In genomic region chr6:115313235-115313738, GRCm38 (mm10) we compare ENCODE assay signal across 9 mouse cellular contexts. TPM values are rescaled to one million over a fixed set of nuclear protein-coding genes. Genes with fewer than 3 reads are reported as not detected.
A peak's percentile ranks its signal among the peaks of the same experiment; 100 is the strongest.
DNase-seq lines count a peak whose midpoint lies in the region; ATAC-seq and TF ChIP-seq lines count a peak whose summit lies in the region.
"Had no signal": no experiment of that assay in that cellular context is flagged by ENCODE, and none has a peak within 500 bp of the region (broad histone marks: within the 10 kb centered on the region; RNA-seq: fewer than 3 reads in every experiment).

No protein-coding gene starts in this region.

- H3K27me3 ChIP-seq in liver, adult 2 months (ENCODE audit: control insufficient read depth, insufficient read depth, low read length), result no peaks in the 10 kb centered on the region
- H3K27me3 ChIP-seq in liver, embryonic 12.5 days (replicated peaks), result no peaks in the 10 kb centered on the region
- H3K27me3 ChIP-seq: embryonic facial prominence, embryonic 15.5 days had no signal

- H3K9me3 ChIP-seq in liver, embryonic 12.5 days (replicated peaks), result no peaks in the 10 kb centered on the region
- H3K9me3 ChIP-seq: embryonic facial prominence, embryonic 15.5 days had no signal

- 27% methylated on average over 9 of the region's 9 CpGs for WGBS in liver, adult 2 months
- WGBS in liver, embryonic 12.5 days (ENCODE audit: insufficient replicate concordance), result 66% methylated on average over 9 of the region's 9 CpGs

- ATAC-seq in liver, embryonic 12.5 days, result no peak
- ATAC-seq in activated CD4-positive, CD25-positive, alpha-beta regulatory T cell, adult 4 months, result no peak
- no peak for ATAC-seq in megakaryocyte progenitor cell, adult 5-6 weeks (replicated peaks; ENCODE audit: poor library complexity)

- TF ChIP-seq CTCF in liver, adult 2 months (IDR thresholded peaks at IDR 0.05; ENCODE audit: low read depth, low read length), result no peak

- no peaks in the 10 kb centered on the region for H3K79me2 ChIP-seq in liver, adult 2 months (ENCODE audit: control insufficient read depth, insufficient read depth, low read length)

- no peak overlapping the region for H3K9ac ChIP-seq in liver, adult 2 months (ENCODE audit: low read depth, low read length)
- H3K9ac ChIP-seq in liver, embryonic 12.5 days, result no peak overlapping the region
- H3K9ac ChIP-seq: embryonic facial prominence, embryonic 15.5 days had no signal

- H3K4me3 ChIP-seq in liver, adult 2 months (ENCODE audit: insufficient read depth, low read depth, low read length), result no peak overlapping the region
- no peak overlapping the region for H3K4me3 ChIP-seq in liver, embryonic 12.5 days
- H3K4me3 ChIP-seq: embryonic facial prominence, embryonic 15.5 days had no signal

- no peak overlapping the region for H3K4me2 ChIP-seq in liver, embryonic 12.5 days

- H3K27ac ChIP-seq in liver, adult 2 months (replicated peaks; ENCODE audit: insufficient read depth, low read depth, low read length), result no peak overlapping the region
- no peak overlapping the region for H3K27ac ChIP-seq in liver, embryonic 12.5 days
- H3K27ac ChIP-seq: embryonic facial prominence, embryonic 15.5 days had no signal

- peaks cover 4% of the 10 kb centered on the region for H3K4me1 ChIP-seq in liver, adult 2 months (ENCODE audit: control insufficient read depth, insufficient read depth, low read length)
- no peaks in the 10 kb centered on the region for H3K4me1 ChIP-seq in liver, embryonic 12.5 days

- H3K36me3 ChIP-seq in liver, adult 2 months (ENCODE audit: control insufficient read depth, insufficient read depth, low read length), result no peaks in the 10 kb centered on the region
- no peaks in the 10 kb centered on the region for H3K36me3 ChIP-seq in liver, embryonic 12.5 days
- H3K36me3 ChIP-seq: embryonic facial prominence, embryonic 15.5 days had no signal

- peak; percentile 67 for DNase-seq in liver, adult 2 months (ENCODE audit: extremely low read depth, low read depth, low spot score)
- DNase-seq in R1 (ENCODE audit: low read depth, low spot score), result peak; percentile 13
- DNase-seq in cerebellum, adult 9-11 months, result peak; percentile 85
- peak; percentile 39 for DNase-seq in lung, postnatal 36 days
- DNase-seq: kidney, postnatal 36 days had no signal

- TF ChIP-seq POLR2A in liver, adult 2 months (IDR thresholded peaks at IDR 0.05; ENCODE audit: extremely low read depth, insufficient read depth, low read length), result no peak

RNA-seq across cellular contexts. Expression of gene Pparg, which starts 47.5 kb away (rescaled TPM):
- 8.5 and 8.9 TPM in 2 replicates for total RNA-seq in liver, adult 2 months (2014; rRNA removed)
- 4.5 and 6.2 TPM in 2 replicates for polyA plus RNA-seq in liver, adult 2 months (2012; rRNA removed)
- polyA plus RNA-seq in liver, embryonic 12.5 days (2016; fragmentation: Nextera tagmentation; extraction: Ambion mirVana), result 1.1 and 1.4 TPM in 2 replicates
- 1 to 10 TPM in 1 of 2 experiments, under 1 TPM in 1; 0.78 to 1.6 TPM for polyA plus RNA-seq in activated CD4-positive, CD25-positive, alpha-beta regulatory T cell, adult 4 months (2017; shearing (Covaris generic))
- 0.32 and 0.69 TPM in 2 replicates for total RNA-seq in megakaryocyte progenitor cell, adult 5-6 weeks (2015)
- total RNA-seq in megakaryocyte progenitor cell, adult 5-6 weeks (2017), result 0.24 TPM in 1 of 2 replicates, not detected in the other

Comparison
In these comparisons a context has a peak if more than half of its experiments do, and no peak if none do; other contexts are left out.
1. DNase-seq: peak in every context shown above with its lines; median percentile 85 in cerebellum, adult 9-11 months; 67 in liver, adult 2 months; 39 in lung, postnatal 36 days; 13 in R1.